Mouse (Mus musculus) duodenum, adult 2 months (tissue): ENCODE data around the gene Hdgfl2. TPM values are rescaled to one million over a fixed set of nuclear protein-coding genes. Genes with fewer than 3 reads are reported as not detected.

Experiments used
- polyA plus RNA-seq: library from polyadenylated mRNA; depleted of rRNA; stranded (reverse); fragments of >200 nt; gene quantifications from 2 replicates; pipeline ENCODE4 v1.2.3, GENCODE M21; 2012; ENCODE audit warnings: low replicate concordance; rRNA removed

Hdgfl2 gene
- 17.7 and 37.4 TPM in 2 replicates for polyA plus RNA-seq

GRCm38 (mm10) chr17:56078880-56079795, at the start of gene Hdgfl2:
Gene Hdgfl2, plus strand, starts transcription at chr17:56079634.

GRCm38 (mm10) chr17:56036176-56036900, 43.1 kb upstream of the Hdgfl2 start, which contains the start of gene Sh3gl1:
Gene Sh3gl1, minus strand, starts transcription at chr17:56036635.

GRCm38 (mm10) chr17:56040030-56040856, 39.2 kb upstream of the Hdgfl2 start, which contains the start of gene Chaf1a:
Gene Chaf1a, plus strand, starts transcription at chr17:56040439.

GRCm38 (mm10) chr17:56074827-56075208, 4.6 kb upstream of the Hdgfl2 start, which contains the start of gene Ubxn6:
Gene Ubxn6, minus strand, starts transcription at chr17:56075028.

GRCm38 (mm10) chr17:56109219-56110051, 30.0 kb downstream of the Hdgfl2 start, which contains the start of gene Plin4:
Gene Plin4, minus strand, starts transcription at chr17:56109803.

GRCm38 (mm10) chr17:56117251-56117710, 37.8 kb downstream of the Hdgfl2 start, which contains the start of gene Plin5:
Gene Plin5, minus strand, starts transcription at chr17:56117596.

GRCm38 (mm10) chr17:56121826-56122225, 42.4 kb downstream of the Hdgfl2 start, which contains the start of gene Lrg1:
Gene Lrg1, minus strand, starts transcription at chr17:56122001.

GRCm38 (mm10) chr17:56139858-56140595, 60.6 kb downstream of the Hdgfl2 start, which contains the start of gene Sema6b:
Gene Sema6b, minus strand, starts transcription at chr17:56140343.

Other genes starting within 250 kb of the Hdgfl2 start
- gene Zfp119a, start 200.7 kb upstream of the Hdgfl2 start, polyA plus RNA-seq: not detected in 2 replicates
- 0.09 and 0.28 TPM in 2 replicates for gene Zfp959, start 187.5 kb upstream of the Hdgfl2 start, polyA plus RNA-seq
- 0.12 TPM in 1 of 2 replicates, not detected in the other for gene Zfp119b, start 130.1 kb upstream of the Hdgfl2 start, polyA plus RNA-seq
- gene Ebi3, start 127.0 kb upstream of the Hdgfl2 start, polyA plus RNA-seq: 6.0 and 12.4 TPM in 2 replicates
- 4.0 and 4.3 TPM in 2 replicates for gene Yju2, start 120.5 kb upstream of the Hdgfl2 start, polyA plus RNA-seq
- 1.9 and 3.2 TPM in 2 replicates for gene Shd, start 109.2 kb upstream of the Hdgfl2 start, polyA plus RNA-seq
- 1.6 and 1.7 TPM in 2 replicates for gene Fsd1, start 93.1 kb upstream of the Hdgfl2 start, polyA plus RNA-seq
- 96.5 and 192 TPM in 2 replicates for gene Stap2, start 74.0 kb upstream of the Hdgfl2 start, polyA plus RNA-seq
- gene Mpnd, start 73.9 kb upstream of the Hdgfl2 start, polyA plus RNA-seq: 166 and 484 TPM in 2 replicates
- gene Sh3gl1, start 43.0 kb upstream of the Hdgfl2 start, polyA plus RNA-seq: 73.4 and 86.3 TPM in 2 replicates
- 2.9 and 3.3 TPM in 2 replicates for gene Chaf1a, start 39.2 kb upstream of the Hdgfl2 start, polyA plus RNA-seq
- gene Ubxn6, start 4.6 kb upstream of the Hdgfl2 start, polyA plus RNA-seq: 47.8 and 66.0 TPM in 2 replicates
- 5.8 and 9.5 TPM in 2 replicates for gene Plin4, start 30.2 kb downstream of the Hdgfl2 start, polyA plus RNA-seq
- gene Plin5, start 38.0 kb downstream of the Hdgfl2 start, polyA plus RNA-seq: 0.37 and 0.41 TPM in 2 replicates
- gene Lrg1, start 42.4 kb downstream of the Hdgfl2 start, polyA plus RNA-seq: 22.8 and 28.2 TPM in 2 replicates
- 7.6 and 19.5 TPM in 2 replicates for gene Sema6b, start 60.7 kb downstream of the Hdgfl2 start, polyA plus RNA-seq
- 5.9 and 6.6 TPM in 2 replicates for gene Tnfaip8l1, start 82.8 kb downstream of the Hdgfl2 start, polyA plus RNA-seq
- 97.9 and 103 TPM in 2 replicates for gene Mydgf, start 104.3 kb downstream of the Hdgfl2 start, polyA plus RNA-seq
- 29.2 and 43.7 TPM in 2 replicates for gene Dpp9, start 139.3 kb downstream of the Hdgfl2 start, polyA plus RNA-seq
- gene Fem1a, start 177.2 kb downstream of the Hdgfl2 start, polyA plus RNA-seq: 16.4 and 18.8 TPM in 2 replicates
- 73.3 and 108 TPM in 2 replicates for gene Ticam1, start 197.2 kb downstream of the Hdgfl2 start, polyA plus RNA-seq
- 103 and 238 TPM in 2 replicates for gene Plin3, start 213.2 kb downstream of the Hdgfl2 start, polyA plus RNA-seq
- gene Arrdc5, start 220.7 kb downstream of the Hdgfl2 start, polyA plus RNA-seq: not detected in 2 replicates
- 9.4 and 14.0 TPM in 2 replicates for gene Uhrf1, start 223.7 kb downstream of the Hdgfl2 start, polyA plus RNA-seq
- 18.6 and 24.8 TPM in 2 replicates for gene Kdm4b, start 246.4 kb downstream of the Hdgfl2 start, polyA plus RNA-seq